Mouse (Mus musculus) limb, embryonic 12.5 days (tissue): ENCODE results near the gene Optc. TPM values are rescaled to one million over a fixed set of nuclear protein-coding genes. Genes with fewer than 3 reads are reported as not detected.

Experiments
- ATAC-seq: fragments of 200-750 bp; cut with Nextera tagmentation; 2 replicates; pipeline ENCODE4 v1.8.0; 2017; ENCODE audit warnings: low read depth, moderate TSS enrichment; ENCODE audit not compliant: insufficient number of reproducible peaks, insufficient read depth, low FRiP score, low TSS enrichment
- H3K27ac ChIP-seq: fragments of 300-500 bp; sonication (generic); 2 replicates; pipeline ENCODE4 v1.5.1; 2016; ENCODE audit warnings: mild to moderate bottlenecking, moderate library complexity
- H3K27me3 ChIP-seq: fragments of 300-500 bp; sonication (generic); 2 replicates; pipeline ENCODE4 v1.6.1; 2016; ENCODE audit warnings: mild to moderate bottlenecking, moderate library complexity
- H3K36me3 ChIP-seq: fragments of 300-500 bp; sonication (generic); 2 replicates; pipeline ENCODE4 v1.6.1; 2016; ENCODE audit warnings: mild to moderate bottlenecking, moderate library complexity
- H3K4me1 ChIP-seq: fragments of 300-500 bp; sonication (generic); replicated peaks from 2 replicates; pipeline ENCODE4 v1.6.1; 2016
- H3K4me2 ChIP-seq: fragments of 300-500 bp; sonication (generic); 2 replicates; pipeline ENCODE4 v1.6.1; 2016; ENCODE audit warnings: mild to moderate bottlenecking, moderate library complexity
- H3K4me3 ChIP-seq: fragments of 300-500 bp; sonication (generic); replicated peaks from 2 replicates; pipeline ENCODE4 v1.5.1; 2016; ENCODE audit warnings: mild to moderate bottlenecking
- H3K9ac ChIP-seq: fragments of 300-500 bp; sonication (generic); replicated peaks from 2 replicates; pipeline ENCODE4 v1.6.1; 2016; ENCODE audit warnings: mild to moderate bottlenecking, moderate library complexity
- H3K9me3 ChIP-seq: fragments of 300-500 bp; sonication (generic); 2 replicates; pipeline ENCODE4 v1.6.1; 2016; ENCODE audit warnings: mild to moderate bottlenecking, moderate library complexity
- WGBS: fragments of 180-500 bp; shearing (Covaris S2); methylation state at CpG from one replicate; pipeline ENCODE4 v1.1.7; 2016; 5-methylcytosine and 5-hydroxymethylcytosine counted together
- polyA plus RNA-seq: library from polyadenylated mRNA; unstranded; fragments of >200 nt; fragmentation: Nextera tagmentation; extraction: Ambion mirVana; gene quantifications from 2 replicates; pipeline ENCODE4 v1.2.1, GENCODE M21; 2016

Gene Optc
- polyA plus RNA-seq, 1 experiment from 2014 or later, result 0.41 TPM

GRCm38 (mm10) chr1:133918088-133918470 is 10.3 kb upstream of the Optc start:
- no peak overlapping the region for H3K9ac ChIP-seq
- H3K27ac ChIP-seq, result 0 out of 2 replicates have a peak overlapping the region, but pooled peaks have one; percentile 17
- no peak overlapping the region for H3K4me3 ChIP-seq
- no peak for ATAC-seq
- H3K27me3 ChIP-seq, result no peaks in the 10 kb centered on the region; the same call in 1 of the 2 replicates
- H3K36me3 ChIP-seq, result no peaks in the 10 kb centered on the region
- 51% methylated on average over 6 of the region's 6 CpGs for WGBS
- H3K4me1 ChIP-seq, result peaks cover 42% of the 10 kb centered on the region
- no peaks in the 10 kb centered on the region for H3K9me3 ChIP-seq
- H3K4me2 ChIP-seq, result peak overlapping the region; percentile 13; the same call in 1 of the 2 replicates

GRCm38 (mm10) chr1:133917456-133918087 is 9.8 kb upstream of the Optc start:
- Histone ChIP-seq H3K27ac (0 out of 2 replicates have a peak overlapping the region, but pooled peaks have one; percentile 17), H3K9me3 (no peaks in the 10 kb centered on the region), H3K36me3 (no peaks in the 10 kb centered on the region), H3K4me3 (no peak overlapping the region), H3K4me1 (peaks cover 42% of the 10 kb centered on the region), H3K4me2 (peak overlapping the region; percentile 13), H3K27me3 (no peaks in the 10 kb centered on the region; the same call in 1 of the 2 replicates), H3K9ac (no peak overlapping the region)
- no peak for ATAC-seq
- WGBS, result 27% methylated on average over 11 of the region's 11 CpGs

GRCm38 (mm10) chr1:133915723-133916355 is 8.0 kb upstream of the Optc start:
- no peak overlapping the region for H3K4me3 ChIP-seq
- H3K36me3 ChIP-seq, result no peaks in the 10 kb centered on the region
- no peaks in the 10 kb centered on the region; the same call in 1 of the 2 replicates for H3K27me3 ChIP-seq
- peaks cover 32% of the 10 kb centered on the region for H3K4me1 ChIP-seq
- no peak overlapping the region for H3K27ac ChIP-seq
- H3K9ac ChIP-seq, result no peak overlapping the region
- no peak overlapping the region for H3K4me2 ChIP-seq
- 60% methylated on average over 8 of the region's 8 CpGs for WGBS
- no peak for ATAC-seq
- no peaks in the 10 kb centered on the region for H3K9me3 ChIP-seq

- Histone ChIP-seq H3K4me1 (peaks cover 25% of the 10 kb centered on the region), H3K36me3 (no peaks in the 10 kb centered on the region), H3K9ac (no peak overlapping the region), H3K27me3 (peaks cover 7% of the 10 kb centered on the region), H3K9me3 (no peaks in the 10 kb centered on the region), H3K4me2 (no peak overlapping the region), H3K27ac (no peak overlapping the region), H3K4me3 (no peak overlapping the region)
- WGBS, result 85% methylated on average over 13 of the region's 13 CpGs
- ATAC-seq, result no peak
These were observed 7.3 kb upstream of the Optc start for GRCm38 (mm10) chr1:133915115-133915514.

- no peak for ATAC-seq
- Histone ChIP-seq H3K4me3 (no peak overlapping the region), H3K27me3 (peaks cover 23% of the 10 kb centered on the region), H3K9ac (no peak overlapping the region), H3K4me1 (peaks cover 31% of the 10 kb centered on the region), H3K36me3 (no peaks in the 10 kb centered on the region), H3K27ac (no peak overlapping the region), H3K4me2 (no peak overlapping the region), H3K9me3 (no peaks in the 10 kb centered on the region)
- 80% methylated on average over 6 of the region's 6 CpGs for WGBS
These were observed 5.2 kb upstream of the Optc start for GRCm38 (mm10) chr1:133913018-133913417.

- no peak overlapping the region for H3K4me2 ChIP-seq
- H3K27me3 ChIP-seq, result peaks cover 36% of the 10 kb centered on the region
- peaks cover 37% of the 10 kb centered on the region for H3K4me1 ChIP-seq
- H3K9me3 ChIP-seq, result no peaks in the 10 kb centered on the region
- WGBS, result 29% methylated on average over 4 of the region's 4 CpGs
- no peak overlapping the region for H3K4me3 ChIP-seq
- no peak overlapping the region for H3K9ac ChIP-seq
- ATAC-seq, result no peak
- H3K36me3 ChIP-seq, result no peaks in the 10 kb centered on the region
- no peak overlapping the region for H3K27ac ChIP-seq
These were observed 3.7 kb upstream of the Optc start for GRCm38 (mm10) chr1:133911456-133911855.

GRCm38 (mm10) chr1:133911008-133911407 is 3.2 kb upstream of the Optc start:
- H3K27ac ChIP-seq, result no peak overlapping the region
- H3K9ac ChIP-seq, result no peak overlapping the region
- ATAC-seq, result no peak
- no peaks in the 10 kb centered on the region for H3K36me3 ChIP-seq
- 58% methylated on average over 4 of the region's 4 CpGs for WGBS
- peaks cover 40% of the 10 kb centered on the region for H3K27me3 ChIP-seq
- no peaks in the 10 kb centered on the region for H3K9me3 ChIP-seq
- H3K4me3 ChIP-seq, result no peak overlapping the region
- H3K4me1 ChIP-seq, result peaks cover 38% of the 10 kb centered on the region
- H3K4me2 ChIP-seq, result no peak overlapping the region

- H3K9ac ChIP-seq, result no peak overlapping the region
- H3K27ac ChIP-seq, result no peak overlapping the region
- ATAC-seq, result no peak
- 91% methylated on average over 7 of the region's 7 CpGs for WGBS
- peaks cover 36% of the 10 kb centered on the region for H3K4me1 ChIP-seq
- no peak overlapping the region for H3K4me3 ChIP-seq
- H3K9me3 ChIP-seq, result no peaks in the 10 kb centered on the region
- H3K4me2 ChIP-seq, result no peak overlapping the region
- H3K36me3 ChIP-seq, result no peaks in the 10 kb centered on the region
- H3K27me3 ChIP-seq, result peaks cover 45% of the 10 kb centered on the region
These were observed 2.3 kb upstream of the Optc start for GRCm38 (mm10) chr1:133910108-133910507.

GRCm38 (mm10) chr1:133908659-133909575 is 1.1 kb upstream of the Optc start:
- H3K9ac ChIP-seq, result peak overlapping the region; percentile 62
- H3K4me2 ChIP-seq, result peak overlapping the region; percentile 90
- no peak overlapping the region for H3K27ac ChIP-seq
- ATAC-seq, result peak; percentile 10; the same call in 1 of the 2 replicates
- H3K36me3 ChIP-seq, result no peaks in the 10 kb centered on the region
- peaks cover 36% of the 10 kb centered on the region for H3K4me1 ChIP-seq
- no peaks in the 10 kb centered on the region for H3K9me3 ChIP-seq
- WGBS, result 10% methylated on average over 27 of the region's 27 CpGs
- peaks cover 53% of the 10 kb centered on the region for H3K27me3 ChIP-seq
- peak overlapping the region; percentile 43 for H3K4me3 ChIP-seq

- Histone ChIP-seq H3K4me3 (no peak overlapping the region), H3K27me3 (peaks cover 53% of the 10 kb centered on the region)
- ATAC-seq, result no peak
These were observed 1.4 kb downstream of the Optc start for GRCm38 (mm10) chr1:133906420-133906819.

GRCm38 (mm10) chr1:133900825-133901224 is 7.0 kb downstream of the Optc start:
- peaks cover 12% of the 10 kb centered on the region for H3K27me3 ChIP-seq
- H3K9ac ChIP-seq, result no peak overlapping the region
- no peak overlapping the region for H3K4me3 ChIP-seq
- 0 out of 2 replicates have a peak, but pooled peaks cover 6% of the 10 kb centered on the region for H3K4me1 ChIP-seq
- no peak overlapping the region for H3K27ac ChIP-seq
- WGBS, result 76% methylated on average over 9 of the region's 9 CpGs
- no peak for ATAC-seq
- no peaks in the 10 kb centered on the region for H3K36me3 ChIP-seq
- no peak overlapping the region for H3K4me2 ChIP-seq
- H3K9me3 ChIP-seq, result no peaks in the 10 kb centered on the region

More at GRCm38 (mm10) chr1:133906420-133906819, 1.4 kb downstream of the Optc start:
- 23% methylated on average over 12 of the region's 12 CpGs for WGBS
- 0 out of 2 replicates have a peak overlapping the region, but pooled peaks have one; percentile 23 for H3K27ac ChIP-seq
- H3K4me2 ChIP-seq, result no peak overlapping the region; the same call in 1 of the 2 replicates
- H3K36me3 ChIP-seq, result no peaks in the 10 kb centered on the region
- no peaks in the 10 kb centered on the region for H3K9me3 ChIP-seq
- H3K9ac ChIP-seq, result no peak overlapping the region
- peaks cover 36% of the 10 kb centered on the region for H3K4me1 ChIP-seq
